Mouse (Mus musculus) spleen, adult 18-20 months (tissue): Measurements from ENCODE around the gene Gm21725.
"Not testable (repeated sequence)": the region's sequence is repeated elsewhere in the genome, so short reads cannot be mapped to it uniquely, and the experiment has no call there.

ENCODE experiments used
- DNase-seq, 2 experiments: peaks; one replicate each; pipeline ENCODE4 v3.0.0; 2022; ENCODE audit warnings: mixed read lengths in 2 of 2

Gm21725 gene

DNA sequence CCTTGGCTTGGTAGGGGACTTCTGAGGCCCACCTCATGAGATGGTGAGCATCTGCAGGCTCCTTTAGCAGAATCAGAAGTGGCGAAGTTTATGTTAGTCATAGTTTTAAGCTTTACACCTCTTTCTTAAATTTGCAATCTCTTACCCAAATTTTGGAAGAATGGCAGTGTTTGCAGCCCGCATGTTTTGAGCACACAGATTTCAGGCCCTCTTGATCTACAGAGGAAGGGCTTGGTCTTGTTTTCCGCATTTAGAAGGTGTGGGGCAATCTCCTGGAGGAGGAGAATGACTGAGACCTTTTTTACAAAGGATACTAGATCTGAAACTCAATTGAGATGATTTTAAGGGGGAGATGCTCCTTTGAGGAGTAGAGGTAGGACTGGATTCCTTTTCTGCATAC, at the start of gene Gm21725:
Gm21725 (minus strand) TSS at position 101 of the 400 bp plus-strand sequence.
- not testable (repeated sequence) for DNase-seq
